Mouse (Mus musculus) B cell, adult 2 months (primary cell): ENCODE data around the gene Rps2.

ENCODE experiments used
- DNase-seq, 2 experiments: peaks; one replicate each; pipeline ENCODE4 v3.0.0; 2022

The Rps2 gene

GRCm38 (mm10) chr17:24733434-24734050 is 15.6 kb downstream of the Rps2 start:
- DNase-seq = no peak

- DNase-seq = no peak
These were observed 16.6 kb downstream of the Rps2 start for GRCm38 (mm10) chr17:24734513-24734912.

GRCm38 (mm10) chr17:24735446-24735845 is 17.5 kb downstream of the Rps2 start:
- no peak for DNase-seq

GRCm38 (mm10) chr17:24736330-24737051 is 18.6 kb downstream of the Rps2 start, which contains the start of gene Msrb1:
TSS of gene Msrb1 (plus strand) at chr17:24736642.
- peak; percentile 91 to 94 for DNase-seq

GRCm38 (mm10) chr17:24737135-24737810 is 19.4 kb downstream of the Rps2 start:
- DNase-seq = no peak

- no peak for DNase-seq
These were observed 20.3 kb downstream of the Rps2 start for GRCm38 (mm10) chr17:24738238-24738637.

GRCm38 (mm10) chr17:24739926-24740325 is 22.0 kb downstream of the Rps2 start:
- DNase-seq = no peak

GRCm38 (mm10) chr17:24742307-24742706 is 24.4 kb downstream of the Rps2 start:
- DNase-seq = no peak

GRCm38 (mm10) chr17:24743896-24744295 is 26.0 kb downstream of the Rps2 start:
- no peak for DNase-seq

GRCm38 (mm10) chr17:24744381-24744780 is 26.5 kb downstream of the Rps2 start:
- DNase-seq = no peak

GRCm38 (mm10) chr17:24745526-24746497 is 27.9 kb downstream of the Rps2 start:
- DNase-seq = peak; percentile 85 to 88

GRCm38 (mm10) chr17:24746986-24747385 is 29.1 kb downstream of the Rps2 start:
- no peak for DNase-seq

- no peak for DNase-seq
These were observed 33.6 kb downstream of the Rps2 start for GRCm38 (mm10) chr17:24751528-24751927.

- DNase-seq = peak; percentile 33 to 37
These were observed 34.8 kb downstream of the Rps2 start, which contains the start of gene Hs3st6 for GRCm38 (mm10) chr17:24752415-24753394. TSS of gene Hs3st6 (plus strand) at chr17:24752988.

GRCm38 (mm10) chr17:24757394-24757793 is 39.5 kb downstream of the Rps2 start:
- DNase-seq = no peak

- no peak for DNase-seq
These were observed 43.2 kb downstream of the Rps2 start for GRCm38 (mm10) chr17:24761121-24761520.

- DNase-seq = no peak
These were observed 47.3 kb downstream of the Rps2 start for GRCm38 (mm10) chr17:24765016-24765905.

GRCm38 (mm10) chr17:24766266-24766875 is 48.5 kb downstream of the Rps2 start:
- no peak for DNase-seq

GRCm38 (mm10) chr17:24769146-24769545 is 51.2 kb downstream of the Rps2 start:
- no peak for DNase-seq
